Mouse (Mus musculus): ENCODE data around the gene Tmem200a.

- TF ChIP-seq CTCF (conservative IDR thresholded peaks at IDR 0.05; ENCODE audit: insufficient read depth, insufficient read length, low read depth, low read length) (no peak), POLR2A (IDR thresholded peaks at IDR 0.05; ENCODE audit: low read depth, low read length) (no peak)
Measured at GRCm38 (mm10) chr10:25954641-25955228, 124.1 kb downstream of the Tmem200a start.
